Mouse (Mus musculus) kidney, adult 2 months (tissue): ENCODE measurements around the gene Hspa1a.

Experiments used
- CTCF ChIP-seq: fragments of 200-500 bp; conservative IDR thresholded peaks from 2 replicates; pipeline ENCODE4 v1.5.1; 2011; ENCODE audit warnings: low read depth, mild to moderate bottlenecking, control low read depth, low read length, moderate library complexity, mixed read lengths; ENCODE audit not compliant: insufficient read depth, insufficient read length
- POLR2A ChIP-seq: fragments of 200-500 bp; IDR thresholded peaks from one replicate; pipeline ENCODE4 v1.6.1; 2011; ENCODE audit warnings: low read depth, low read length, control low read depth

DNA sequence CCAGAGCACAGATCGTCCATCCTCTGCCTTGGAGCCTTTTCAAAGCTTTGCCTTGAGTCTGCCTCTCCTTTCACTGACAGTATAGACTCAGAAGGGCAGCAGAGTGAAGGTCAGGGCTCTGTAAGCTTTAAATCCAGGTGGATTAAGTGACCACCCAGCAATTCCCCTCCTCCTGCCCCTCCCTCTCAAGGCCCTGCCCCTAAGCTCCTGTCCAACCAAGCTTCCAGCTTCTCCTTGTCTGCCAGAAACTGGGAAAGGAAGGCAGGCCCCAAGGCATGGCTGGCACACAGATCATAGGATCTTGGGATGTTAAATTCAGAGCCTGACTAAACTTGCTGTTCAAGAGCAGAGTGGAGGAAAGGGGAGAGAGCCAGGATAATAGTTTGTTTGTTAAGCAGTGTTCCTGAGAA, 7.3 kb downstream of the Hspa1a start:
- no peak for TF ChIP-seq CTCF
- TF ChIP-seq POLR2A = no peak
